Mouse (Mus musculus): ENCODE data around the gene Sppl3.

The Sppl3 gene

DNA sequence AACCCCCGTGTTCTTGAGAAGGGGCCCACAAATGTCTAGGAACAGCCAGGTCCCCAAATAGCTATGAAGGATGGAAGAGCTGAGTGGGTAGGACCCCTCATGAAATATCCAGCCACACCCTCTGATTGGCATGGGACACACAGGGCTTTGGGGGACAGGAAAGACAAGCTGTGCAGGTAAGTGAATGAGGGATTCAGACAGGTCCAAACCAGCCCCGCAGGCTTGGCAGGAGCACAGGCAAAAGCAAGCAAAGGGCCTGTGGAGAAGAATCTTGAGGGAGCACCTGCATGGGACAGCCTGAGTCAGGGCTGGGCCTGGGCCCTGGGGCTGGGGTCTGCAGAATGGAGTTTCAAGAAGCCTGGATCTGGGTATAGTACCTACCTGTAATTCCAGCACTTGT lies 10.4 kb upstream of the Sppl3 start:
- DNase-seq = no peak

- DNase-seq = no peak
Measured at GRCm38 (mm10) chr5:115001464-115001863, 9.5 kb upstream of the Sppl3 start.

- no peak for DNase-seq
Measured at GRCm38 (mm10) chr5:115002781-115003180, 8.2 kb upstream of the Sppl3 start.

GRCm38 (mm10) chr5:115003224-115003873 lies 7.6 kb upstream of the Sppl3 start:
- no peak for DNase-seq

DNA sequence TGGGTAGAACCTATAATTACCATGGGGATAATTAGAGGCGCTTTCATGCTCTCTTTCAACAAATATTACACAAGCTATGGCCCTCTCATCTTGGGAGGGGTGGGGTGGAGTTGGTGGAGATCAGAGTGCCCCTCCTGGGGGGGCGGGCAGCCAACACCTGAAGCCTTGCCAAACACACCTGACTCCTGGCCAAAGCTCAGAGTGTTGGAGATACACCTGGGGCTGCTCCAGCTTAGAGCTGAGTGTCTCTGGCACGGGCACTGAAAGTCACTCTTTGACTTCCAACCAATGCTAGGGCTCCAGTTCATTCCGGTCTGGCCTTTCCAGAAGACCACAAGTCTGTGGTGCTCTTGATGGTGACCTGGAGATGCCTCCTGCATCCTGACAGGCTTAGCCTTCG lies 3.2 kb upstream of the Sppl3 start:
- no peak for DNase-seq

DNA sequence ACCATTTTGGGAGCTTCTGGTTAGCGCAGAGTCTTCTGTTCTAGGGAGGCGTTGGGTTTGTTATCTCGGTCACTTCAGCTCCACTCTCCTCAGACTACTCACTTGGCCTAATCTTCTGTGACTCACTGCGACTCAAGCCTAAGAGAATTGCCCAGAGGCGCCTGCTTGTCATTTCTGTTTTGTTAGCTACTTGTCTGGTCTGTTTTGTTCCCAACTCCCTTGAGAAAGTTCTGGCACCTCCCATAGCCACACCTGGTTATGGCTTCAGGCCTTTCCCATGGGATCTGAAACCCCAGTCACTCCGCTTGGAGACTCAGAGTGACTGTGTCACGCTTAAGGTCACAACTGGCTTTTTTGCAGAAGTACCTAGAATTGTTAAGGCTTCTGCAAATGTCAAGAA lies 2.6 kb upstream of the Sppl3 start:
- DNase-seq = no peak

DNA sequence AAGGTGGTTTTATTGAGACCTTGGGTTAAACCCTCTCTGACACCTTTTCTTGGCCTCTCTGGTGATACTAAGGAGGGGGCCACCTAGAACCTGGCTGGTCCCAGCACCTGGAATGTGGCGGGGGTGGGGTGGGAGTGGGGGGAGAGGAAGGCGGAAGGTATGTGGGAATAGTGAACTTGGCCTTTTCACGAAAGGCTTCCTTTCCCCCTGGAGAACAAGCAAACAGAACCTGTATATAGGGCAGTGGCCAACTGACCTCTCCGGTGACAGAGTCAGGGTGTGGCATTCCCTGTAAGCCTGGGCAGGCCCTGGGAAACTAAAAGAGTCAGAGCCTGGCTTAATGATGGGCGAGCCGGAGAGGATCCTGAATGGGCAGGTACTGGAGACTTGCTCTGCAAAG lies 1.8 kb upstream of the Sppl3 start:
- no peak for DNase-seq

DNA sequence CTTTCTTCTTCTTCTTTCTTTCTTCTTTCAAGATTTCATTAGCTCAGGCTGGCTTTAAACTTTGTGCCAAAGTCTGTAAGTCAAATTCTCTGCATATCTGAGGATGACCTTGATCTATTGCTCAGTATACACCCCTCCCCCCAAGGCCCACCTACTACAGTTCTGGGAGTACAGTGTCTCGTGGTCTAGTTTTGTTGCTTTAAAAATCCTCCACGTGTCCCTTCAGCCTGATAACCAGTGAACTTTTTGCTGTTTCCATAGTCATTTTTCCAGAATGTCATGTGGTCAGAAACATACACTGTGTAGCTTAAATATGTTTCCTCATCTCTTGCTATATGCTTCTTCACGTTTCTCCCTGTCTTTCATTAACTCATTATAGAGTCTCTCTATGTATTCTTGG lies 976 bp upstream of the Sppl3 start:
- DNase-seq = no peak

- DNase-seq = no peak
Measured at GRCm38 (mm10) chr5:115011217-115011518, 231 bp downstream of the Sppl3 start.

- peak; percentile 41 to 74 for DNase-seq
Measured at GRCm38 (mm10) chr5:115011519-115012261, 753 bp downstream of the Sppl3 start.

GRCm38 (mm10) chr5:115013436-115013835 lies 2.5 kb downstream of the Sppl3 start:
- DNase-seq = no peak

DNA sequence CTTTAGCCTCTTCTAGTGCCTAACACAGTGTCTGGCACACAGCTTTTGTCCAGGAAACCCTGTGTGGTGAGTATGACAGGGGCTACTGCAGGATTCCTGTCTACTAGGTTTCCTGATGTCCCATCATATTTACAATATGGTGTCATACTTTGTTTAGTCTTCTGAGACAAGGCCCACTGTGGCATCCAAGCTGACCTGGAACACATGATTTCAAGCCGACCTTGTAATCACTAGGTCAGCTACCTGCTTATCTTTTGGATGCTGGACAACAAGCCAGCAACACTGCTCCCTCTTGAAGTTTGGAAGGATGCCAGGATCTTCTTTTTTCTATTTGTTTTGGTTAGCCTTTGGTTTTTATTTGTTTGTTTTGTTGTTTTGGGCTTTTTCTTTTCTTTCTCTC lies 3.6 kb downstream of the Sppl3 start:
- DNase-seq = no peak

- DNase-seq = no peak
Measured at GRCm38 (mm10) chr5:115015121-115015520, 4.2 kb downstream of the Sppl3 start.

- DNase-seq = no peak
Measured at GRCm38 (mm10) chr5:115018270-115018669, 7.3 kb downstream of the Sppl3 start.

GRCm38 (mm10) chr5:115018813-115019212 lies 7.9 kb downstream of the Sppl3 start:
- DNase-seq = no peak

DNA sequence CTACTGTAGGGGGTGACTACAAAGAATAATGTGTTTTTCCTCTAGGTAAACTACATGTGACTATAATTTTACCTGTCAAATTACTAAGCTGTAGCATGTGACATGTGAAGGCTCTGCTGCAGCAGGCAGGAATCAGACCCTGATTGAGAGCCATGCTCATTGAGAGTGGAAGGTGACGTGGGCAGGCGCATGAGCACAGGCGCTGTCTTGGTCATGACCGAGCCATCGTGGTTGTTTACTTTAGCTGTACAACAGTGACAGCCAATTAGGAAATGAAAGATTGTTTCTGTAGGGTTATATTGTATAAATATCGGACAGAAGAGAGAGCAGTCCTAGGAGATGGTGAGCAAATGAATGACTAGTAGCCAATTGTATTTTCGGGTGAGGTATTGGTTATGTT lies 11.1 kb downstream of the Sppl3 start:
- DNase-seq = no peak

GRCm38 (mm10) chr5:115026170-115026569 lies 15.2 kb downstream of the Sppl3 start:
- no peak for DNase-seq

DNA sequence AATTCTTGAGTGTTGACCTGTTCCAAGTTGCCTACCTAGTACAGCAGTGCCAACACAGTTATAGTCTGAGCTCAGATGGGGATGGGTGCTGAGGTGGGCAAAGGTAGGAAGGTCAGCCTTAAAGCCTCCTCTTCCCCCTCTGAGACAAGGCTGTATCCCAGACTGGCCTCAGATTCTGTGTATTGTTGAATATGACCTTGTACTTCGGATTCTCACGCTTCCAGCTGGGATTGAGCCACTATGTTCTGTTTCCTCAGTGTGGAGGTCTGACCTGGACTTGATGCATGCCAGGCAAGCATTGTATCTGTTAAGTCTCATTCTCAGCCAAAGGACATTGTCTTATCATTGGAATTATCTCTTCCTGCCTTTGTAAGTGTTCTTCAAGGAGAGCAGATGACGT lies 16.2 kb downstream of the Sppl3 start:
- no peak for DNase-seq

DNA sequence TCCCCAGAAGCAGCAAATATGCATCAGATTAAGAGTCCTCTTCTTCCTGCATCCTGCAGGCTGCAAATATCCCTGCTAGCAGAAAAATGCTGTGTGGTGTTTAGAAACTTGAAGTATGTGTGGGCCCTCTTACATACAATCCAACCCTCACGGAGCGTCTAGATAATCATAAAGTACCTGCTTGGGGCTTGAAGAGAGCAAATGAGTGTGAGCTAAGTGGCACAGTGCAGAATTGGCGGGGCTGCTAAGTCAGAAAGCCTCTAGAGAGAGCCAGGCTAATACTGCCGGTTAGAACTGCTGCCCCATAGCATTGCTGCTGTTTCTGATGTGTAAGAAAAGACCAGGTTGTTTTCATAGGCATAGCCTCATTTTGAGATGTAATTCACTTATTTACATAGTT lies 18.0 kb downstream of the Sppl3 start:
- DNase-seq = no peak

GRCm38 (mm10) chr5:115029509-115029908 lies 18.6 kb downstream of the Sppl3 start:
- no peak for DNase-seq

DNA sequence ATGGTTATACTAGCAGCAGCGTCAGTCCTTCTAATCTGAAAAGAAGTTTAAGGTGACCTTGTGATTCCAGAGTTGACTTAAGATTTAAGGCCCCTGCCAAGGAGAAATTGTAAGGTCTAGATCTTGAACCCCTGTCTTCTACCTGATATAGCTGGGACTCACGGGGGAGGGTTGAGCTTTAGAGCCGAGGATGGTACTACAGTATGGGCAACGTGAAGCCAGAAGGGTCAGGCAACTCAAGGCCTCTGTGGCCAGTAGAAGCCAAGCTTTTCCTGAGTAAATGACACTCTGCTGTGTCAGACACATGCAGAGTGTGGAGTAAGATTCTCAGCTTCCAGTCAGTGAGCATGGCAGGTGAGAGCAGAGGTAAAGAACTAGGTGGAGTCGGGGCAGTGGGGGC lies 20.6 kb downstream of the Sppl3 start:
- no peak for DNase-seq

DNA sequence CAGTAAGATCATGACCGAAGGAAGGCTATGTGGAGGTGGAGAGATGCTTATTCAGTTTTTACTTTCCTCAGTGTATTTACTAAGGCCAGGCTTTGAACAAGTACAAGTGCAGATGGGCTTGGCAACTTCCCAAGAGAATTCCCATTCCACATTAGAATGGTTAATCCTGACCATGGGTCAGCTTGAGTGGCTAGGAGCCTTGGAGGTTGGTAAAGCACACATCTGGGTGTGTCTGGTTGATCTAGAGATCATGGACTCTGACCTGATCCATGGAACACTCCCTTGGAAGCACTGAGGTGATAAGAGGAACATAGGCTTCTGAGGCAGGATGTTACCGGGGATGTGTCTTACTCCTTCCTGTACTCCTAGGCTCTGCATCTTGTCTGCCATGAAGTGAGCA lies 21.7 kb downstream of the Sppl3 start:
- DNase-seq = peak; percentile 60 to 65

DNA sequence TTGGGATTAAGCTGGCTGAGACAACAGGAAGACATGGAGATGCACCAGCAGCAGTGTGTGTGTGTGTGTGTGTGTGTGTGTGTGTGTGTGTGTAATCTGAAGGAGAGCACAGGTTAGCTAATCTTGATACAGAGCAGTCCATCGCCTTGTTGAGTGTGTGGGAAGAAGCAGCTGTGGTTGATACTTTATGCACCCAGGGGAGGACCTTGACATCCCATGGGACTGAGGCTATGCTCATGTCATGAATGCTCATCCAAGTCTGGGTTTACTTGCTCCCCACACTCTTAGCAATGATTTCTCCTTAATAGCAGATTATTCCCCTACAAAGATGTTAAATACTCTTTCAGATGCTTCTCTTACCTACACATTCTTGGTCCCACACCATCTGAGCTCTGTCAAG lies 24.3 kb downstream of the Sppl3 start:
- no peak for DNase-seq

GRCm38 (mm10) chr5:115037099-115037498 lies 26.2 kb downstream of the Sppl3 start:
- DNase-seq = no peak

DNA sequence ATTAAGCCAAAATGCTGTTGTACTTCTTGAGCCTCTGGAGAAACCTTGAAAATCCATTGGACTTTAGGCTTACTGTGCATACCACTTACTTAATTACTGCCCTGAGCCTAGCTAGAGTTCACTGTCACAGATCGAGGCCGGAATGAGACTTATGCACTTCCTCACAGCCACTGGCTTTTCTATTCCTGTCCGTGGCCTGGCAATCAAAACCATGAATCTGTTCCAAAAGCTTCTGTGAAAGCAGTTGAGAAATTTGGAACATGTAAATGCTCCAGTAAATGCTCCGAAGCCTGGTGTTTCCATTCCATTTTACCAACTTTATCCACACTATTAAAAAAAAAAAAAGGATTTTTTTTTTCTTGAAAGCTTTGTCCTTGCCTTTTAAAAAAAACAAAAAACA lies 29.8 kb downstream of the Sppl3 start:
- DNase-seq = peak; percentile 55 to 65

Data from kidney, postnatal 36 days (tissue).